In genomic region chr2:93339373-93340106, GRCm38 (mm10) we compare ENCODE assay signal across 12 mouse cellular contexts. TPM values are rescaled to one million over a fixed set of nuclear protein-coding genes. Genes with fewer than 3 reads are reported as not detected.
DNase-seq lines count a peak whose midpoint lies in the region; ATAC-seq lines count a peak whose summit lies in the region.
"Had no signal": no experiment of that assay in that cellular context is flagged by ENCODE, and none has a peak within 500 bp of the region (broad histone marks: within the 10 kb centered on the region; RNA-seq: fewer than 3 reads in every experiment).

No protein-coding gene starts in this region.

- no peak overlapping the region for H3K4me3 ChIP-seq in hindbrain, embryonic 13.5 days
- no peak overlapping the region for H3K4me3 ChIP-seq in stomach, embryonic 16.5 days (replicated peaks; ENCODE audit: low read length)
- H3K4me3 ChIP-seq: heart, embryonic 10.5 days; neural tube, embryonic 12.5 days had no signal

- 42% methylated on average over 9 of the region's 9 CpGs for WGBS in hindbrain, embryonic 13.5 days
- WGBS in stomach, embryonic 16.5 days = 49% methylated on average over 9 of the region's 9 CpGs

- H3K9ac ChIP-seq in hindbrain, embryonic 13.5 days = 0 out of 2 replicates have a peak overlapping the region, but pooled peaks have one; percentile 14
- peak overlapping the region; percentile 17; the same call in 1 of the 2 replicates for H3K9ac ChIP-seq in stomach, embryonic 16.5 days (ENCODE audit: low read length)
- H3K9ac ChIP-seq: liver, postnatal 0 days; neural tube, embryonic 12.5 days had no signal

- no peaks in the 10 kb centered on the region for H3K9me3 ChIP-seq in hindbrain, embryonic 13.5 days
- H3K9me3 ChIP-seq in stomach, embryonic 16.5 days (replicated peaks; ENCODE audit: control insufficient read depth, low read length) = no peaks in the 10 kb centered on the region
- H3K9me3 ChIP-seq: heart, embryonic 10.5 days; neural tube, embryonic 12.5 days had no signal

- no peak overlapping the region for H3K4me2 ChIP-seq in hindbrain, embryonic 13.5 days
- H3K4me2 ChIP-seq in stomach, embryonic 16.5 days (ENCODE audit: low read depth, low read length) = no peak overlapping the region
- H3K4me2 ChIP-seq: neural tube, embryonic 12.5 days had no signal

- H3K27ac ChIP-seq in hindbrain, embryonic 13.5 days = peak overlapping the region; percentile 53
- no peak overlapping the region for H3K27ac ChIP-seq in stomach, embryonic 16.5 days (ENCODE audit: low read length)
- H3K27ac ChIP-seq: heart, embryonic 10.5 days; neural tube, embryonic 12.5 days had no signal

- no peak; the same call in 1 of the 2 replicates for ATAC-seq in hindbrain, embryonic 13.5 days (ENCODE audit: low FRiP score)
- ATAC-seq in stomach, embryonic 16.5 days (ENCODE audit: insufficient read depth, low FRiP score) = no peak
- ATAC-seq: liver, postnatal 0 days had no signal

- no peaks in the 10 kb centered on the region for H3K27me3 ChIP-seq in hindbrain, embryonic 13.5 days
- H3K27me3 ChIP-seq in stomach, embryonic 16.5 days (ENCODE audit: control insufficient read depth, insufficient read depth, low read length) = no peaks in the 10 kb centered on the region
- H3K27me3 ChIP-seq: neural tube, embryonic 12.5 days had no signal

- peaks cover 26% of the 10 kb centered on the region for H3K4me1 ChIP-seq in hindbrain, embryonic 13.5 days (replicated peaks)
- peaks cover 20% of the 10 kb centered on the region for H3K4me1 ChIP-seq in stomach, embryonic 16.5 days (ENCODE audit: control insufficient read depth, insufficient read depth, low read length)

- H3K36me3 ChIP-seq in hindbrain, embryonic 13.5 days = no peaks in the 10 kb centered on the region
- H3K36me3 ChIP-seq in stomach, embryonic 16.5 days (ENCODE audit: control insufficient read depth, insufficient read depth, low read length) = no peaks in the 10 kb centered on the region
- H3K36me3 ChIP-seq: G1E; heart, embryonic 10.5 days; neural tube, embryonic 12.5 days had no signal

- peak; percentile 60 for DNase-seq in testis, postnatal 10 days (ENCODE audit: low spot score)
- DNase-seq in testis, postnatal 14 days (ENCODE audit: low spot score) = no peak
- DNase-seq in lung, postnatal 25 days (ENCODE audit: low spot score) = peak; percentile 56
- DNase-seq in cerebellum, adult 9-10 months = no peak
- DNase-seq in cerebellum, adult 11-12 months = no peak
- DNase-seq: kidney, adult 9 months; liver, postnatal 0 days had no signal

RNA-seq across cellular contexts. Expression of gene Tspan18, which starts 5.2 kb away (rescaled TPM):
- 23.6 and 32.5 TPM in 2 replicates for polyA plus RNA-seq in hindbrain, embryonic 13.5 days (2015; fragmentation: Nextera tagmentation; extraction: Ambion mirVana)
- polyA plus RNA-seq in stomach, embryonic 16.5 days (2015; fragmentation: Nextera tagmentation; extraction: Ambion mirVana) = 15.3 and 17.0 TPM in 2 replicates

Comparison
In these comparisons a context has a peak if more than half of its experiments do, and no peak if none do; other contexts are left out.
1. DNase-seq: peak in testis, postnatal 10 days (single experiment) and lung, postnatal 25 days (single experiment); none in testis, postnatal 14 days (single experiment), cerebellum, adult 9-10 months (single experiment) and cerebellum, adult 11-12 months (single experiment).